Mouse (Mus musculus): Measurements from ENCODE around the gene Dock8.

GRCm38 (mm10) chr19:24958531-24958930, 40.8 kb upstream of the Dock8 start:
- TF ChIP-seq TCF12 (IDR thresholded peaks at IDR 0.05; ENCODE audit: low read depth, low read length) (no peak), CTCF (IDR thresholded peaks at IDR 0.05 in 2 of 3, conservative IDR thresholded peaks at IDR 0.05 in 1 of 3; ENCODE audit: control insufficient read depth in 1 of 3, insufficient read depth in 1 of 3, low read depth in 2 of 3, low read length in 3 of 3, poor library complexity in 1 of 3, severe bottlenecking in 1 of 3) (peak in 2 of 3 experiments; percentile 36 to 79; a peak in 3 of 6 replicates), POLR2A (IDR thresholded peaks at IDR 0.05; ENCODE audit: control insufficient read depth in 1 of 2, insufficient read depth in 1 of 2, low read depth in 1 of 2, low read length in 2 of 2, poor library complexity in 1 of 2) (no peak), GATA1 (IDR thresholded peaks at IDR 0.05; ENCODE audit: low read depth, low read length) (no peak)

All from MEL (cell line).